Mouse (Mus musculus) cortical plate, adult 2 months (tissue): ENCODE measurements around the gene Hmgcs2.

Source experiments
- CTCF ChIP-seq: fragments of 200-500 bp; IDR thresholded peaks from 2 replicates; pipeline ENCODE4 v1.5.1; 2011; ENCODE audit warnings: mild to moderate bottlenecking, control low read depth, low read length; ENCODE audit not compliant: insufficient read depth; ENCODE audit errors: extremely low read depth
- POLR2A ChIP-seq: fragments of 200-500 bp; IDR thresholded peaks from 2 replicates; pipeline ENCODE4 v1.6.1; 2011; ENCODE audit warnings: mild to moderate bottlenecking, low read length, control low read depth; ENCODE audit not compliant: insufficient read depth; ENCODE audit errors: extremely low read depth

GRCm38 (mm10) chr3:98348705-98349104, 68.5 kb downstream of the Hmgcs2 start:
- no peak for TF ChIP-seq CTCF
- no peak for TF ChIP-seq POLR2A
